Mouse (Mus musculus): ENCODE measurements around the gene Znrd1as.

The Znrd1as gene

DNA sequence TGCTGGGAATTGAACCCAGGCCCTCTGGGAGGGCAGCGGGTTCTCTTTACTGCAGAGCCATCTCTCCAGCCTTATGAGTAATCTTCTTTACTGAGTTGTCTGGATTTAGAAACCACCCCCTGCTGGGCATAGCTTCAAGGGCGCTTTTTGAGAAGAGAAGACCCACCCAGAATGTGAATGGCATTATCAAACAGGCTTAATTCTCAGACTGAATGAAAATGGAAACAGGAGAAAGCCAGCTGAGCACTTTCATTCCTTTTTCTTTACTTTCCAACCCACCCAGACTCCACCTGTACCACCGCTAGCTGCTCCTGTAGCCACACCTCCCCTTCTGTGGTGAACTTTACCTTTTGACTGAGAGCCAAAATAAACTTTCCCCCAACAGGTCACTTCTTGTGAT is 37.1 kb downstream of the Znrd1as start:
- no peak for DNase-seq (ENCODE audit: low spot score in 2 of 2)

DNA sequence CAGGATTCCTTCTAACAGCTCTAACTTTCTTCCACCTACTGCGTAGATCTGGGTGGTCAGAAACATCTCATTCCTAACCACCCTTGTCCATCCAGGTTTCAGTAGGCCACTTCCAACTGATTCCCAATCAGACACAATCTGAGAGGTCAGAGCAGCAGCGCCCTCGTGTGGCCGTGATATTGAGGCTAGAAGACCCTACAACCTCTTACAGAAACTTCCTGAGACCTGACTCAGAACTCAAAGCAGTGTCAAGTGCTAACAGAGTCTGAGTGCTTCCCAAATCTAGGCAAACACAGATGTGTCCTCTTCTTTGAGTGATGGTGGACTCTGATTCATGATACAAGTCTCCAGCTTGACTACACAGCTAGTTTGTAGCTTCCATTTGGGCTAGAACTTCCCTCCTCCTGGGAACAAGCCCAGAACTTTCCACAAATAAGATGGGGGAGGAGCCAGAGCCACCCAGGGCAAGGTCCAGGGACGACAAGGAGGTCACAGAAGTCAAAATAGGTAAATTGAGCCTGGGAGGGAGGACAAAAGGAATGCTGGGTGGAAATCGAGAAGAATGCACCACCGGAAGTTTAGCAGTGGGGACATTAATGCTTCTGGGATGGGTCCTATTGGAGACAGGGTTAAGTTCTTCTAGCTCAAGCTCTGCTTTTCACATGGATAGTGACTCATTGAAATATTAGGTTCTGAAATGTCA is 38.8 kb downstream of the Znrd1as start:
- peak; percentile 19 to 76 for DNase-seq (ENCODE audit: low spot score in 2 of 2)

DNA sequence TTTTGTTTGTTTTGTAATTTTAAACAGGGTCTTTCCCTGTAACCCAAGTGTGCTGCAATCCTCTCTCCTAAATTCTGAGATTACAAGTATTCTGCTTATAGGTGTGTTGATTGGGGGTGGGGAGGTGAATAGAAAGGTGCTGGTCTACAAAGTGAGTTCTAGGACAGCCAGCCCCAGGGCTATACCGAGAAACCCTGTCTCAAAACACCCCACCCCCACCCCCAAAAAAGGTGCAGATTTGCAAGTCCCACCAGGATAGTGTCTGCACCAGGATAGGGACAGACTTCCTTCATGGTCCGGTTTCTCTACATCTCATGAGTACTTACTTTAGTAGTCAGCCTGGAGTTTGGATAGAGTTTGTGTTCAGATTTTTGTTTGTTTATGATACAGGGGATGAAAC is 40.1 kb downstream of the Znrd1as start:
- DNase-seq (ENCODE audit: low spot score in 2 of 2) = no peak

DNA sequence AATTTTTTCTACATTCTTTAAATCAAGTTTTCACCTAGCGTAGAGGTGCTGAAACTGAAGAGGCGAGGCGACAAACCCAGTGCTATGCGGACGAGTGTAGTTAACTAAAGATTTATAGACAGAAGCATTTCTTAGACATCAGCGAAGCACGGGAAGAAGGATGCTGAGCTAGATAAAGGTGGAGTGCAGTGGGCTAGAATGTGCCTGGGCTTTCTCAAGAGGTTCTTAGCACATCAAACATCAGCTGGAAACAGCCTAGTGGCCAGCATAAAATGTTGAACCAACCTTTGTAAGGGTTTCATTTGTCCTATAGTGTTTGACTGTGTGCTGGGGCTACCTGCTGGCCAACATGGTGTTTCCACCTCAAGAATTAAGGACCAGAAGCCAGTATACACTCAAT is 42.5 kb downstream of the Znrd1as start, which contains the start of gene Zfp57:
Zfp57 (plus strand) TSS at position 301 of the 400 bp plus-strand sequence.
- no peak for DNase-seq (ENCODE audit: low spot score in 2 of 2)

DNA sequence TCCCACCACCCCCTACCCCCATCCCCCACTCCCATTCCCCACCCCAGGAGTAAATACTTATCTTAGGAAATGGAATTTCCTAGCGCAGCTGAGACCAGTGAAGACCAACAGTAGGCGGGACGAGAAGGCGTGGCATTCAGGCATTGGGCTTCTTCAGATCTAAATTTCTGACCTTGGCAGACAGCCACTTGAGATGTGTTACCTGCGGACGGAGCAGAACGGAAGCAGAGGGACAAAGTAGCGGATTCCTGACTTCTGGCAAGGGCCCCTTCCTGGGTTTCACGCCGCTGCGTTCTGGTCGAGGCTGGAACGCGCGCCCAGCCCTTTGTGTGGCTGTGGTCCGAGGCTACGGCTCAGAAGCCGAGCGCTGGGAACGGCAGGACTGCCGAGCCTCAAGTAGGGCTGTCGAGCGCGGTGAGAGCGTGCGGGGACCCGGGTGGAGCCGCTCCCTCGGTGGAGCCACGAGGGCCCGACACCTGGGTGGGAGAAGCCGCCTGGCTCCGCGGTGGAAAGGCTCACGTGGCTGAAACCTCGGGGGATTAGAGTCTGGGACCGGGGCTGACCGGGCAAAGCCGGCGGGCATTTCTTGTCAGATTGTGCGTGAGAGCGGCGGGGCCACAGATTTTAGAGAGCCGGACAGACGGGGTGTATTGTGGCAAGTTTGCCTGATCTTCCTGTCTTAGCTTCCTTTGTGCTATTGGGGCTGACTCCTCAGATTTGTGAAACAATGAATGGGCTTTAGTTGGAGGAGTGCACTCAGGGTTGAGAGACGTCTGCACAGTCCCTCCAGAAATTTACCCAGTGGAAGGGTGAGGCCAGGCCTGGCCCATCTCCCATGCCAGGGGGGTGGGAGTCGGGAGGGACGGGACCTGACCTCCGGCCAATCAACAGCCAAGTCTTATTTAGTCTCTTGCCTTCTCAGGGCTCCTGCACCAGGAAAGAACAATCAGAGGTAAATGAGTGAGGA is 44.3 kb downstream of the Znrd1as start:
- DNase-seq (ENCODE audit: low spot score in 2 of 2) = no peak

DNA sequence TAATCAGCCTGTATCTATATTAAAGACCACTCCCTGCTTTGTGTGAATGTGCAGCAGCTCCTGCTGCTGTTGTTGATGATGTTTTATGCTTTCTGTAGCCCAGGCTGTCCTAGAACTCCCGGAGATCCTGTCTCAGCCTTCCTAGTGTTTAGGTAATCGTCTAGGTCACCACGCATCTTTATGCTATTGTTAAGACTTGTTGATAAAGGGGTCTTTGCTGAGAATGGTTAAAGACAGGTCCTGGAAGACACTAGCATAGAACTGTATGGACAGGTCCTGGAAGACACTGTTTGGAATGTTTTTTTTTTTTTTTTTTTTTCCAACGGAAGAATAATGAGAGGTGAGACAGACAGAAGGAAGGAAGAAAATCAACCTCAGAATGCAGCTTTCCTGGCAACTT is 45.0 kb downstream of the Znrd1as start:
- DNase-seq (ENCODE audit: low spot score in 2 of 2) = no peak

DNA sequence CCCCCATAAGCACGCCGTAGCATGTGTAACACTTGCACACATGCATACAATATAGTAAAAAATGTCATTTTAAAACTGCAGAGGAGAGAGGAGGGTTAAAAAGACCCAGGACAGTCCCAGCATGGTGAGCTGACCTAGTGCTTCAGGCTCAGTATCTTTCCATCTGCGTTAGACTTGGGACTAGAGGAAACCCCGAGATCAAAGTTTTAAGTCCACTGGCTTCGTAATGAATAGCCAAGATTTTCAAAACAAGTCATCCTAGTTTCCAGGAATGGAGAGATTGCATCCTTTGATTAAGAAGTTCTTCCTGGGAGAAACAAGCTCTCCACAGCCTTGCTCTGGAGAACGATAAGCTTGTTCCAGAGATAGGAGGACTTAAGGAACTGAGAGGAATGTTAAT is 49.8 kb downstream of the Znrd1as start:
- no peak for DNase-seq (ENCODE audit: low spot score in 2 of 2)

DNA sequence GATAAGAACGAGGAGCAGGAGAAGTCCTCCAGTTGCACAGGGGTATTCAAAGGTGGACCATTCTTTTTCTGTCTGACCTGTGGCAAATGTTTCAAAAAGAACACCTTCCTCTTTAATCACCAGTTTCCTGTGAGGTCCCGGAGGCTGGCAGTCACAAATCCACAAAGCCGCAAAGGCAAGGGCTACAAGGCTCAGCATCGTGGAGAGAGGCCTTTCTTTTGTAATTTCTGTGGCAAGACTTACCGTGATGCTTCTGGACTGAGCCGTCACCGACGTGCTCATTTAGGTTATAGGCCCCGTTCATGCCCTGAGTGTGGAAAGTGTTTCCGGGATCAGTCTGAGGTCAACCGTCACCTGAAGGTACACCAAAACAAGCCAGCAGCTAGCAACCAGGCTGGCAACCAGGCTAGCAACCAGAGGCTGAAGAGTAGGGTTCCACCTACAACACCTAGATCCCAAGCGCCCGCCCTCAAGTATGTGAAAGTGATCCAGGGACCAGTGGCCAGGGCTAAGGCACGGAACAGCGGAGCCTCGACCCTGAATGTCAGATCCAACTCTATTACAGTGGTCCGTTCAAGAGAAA is 51.2 kb downstream of the Znrd1as start:
- DNase-seq (ENCODE audit: low spot score in 2 of 2) = no peak

DNA sequence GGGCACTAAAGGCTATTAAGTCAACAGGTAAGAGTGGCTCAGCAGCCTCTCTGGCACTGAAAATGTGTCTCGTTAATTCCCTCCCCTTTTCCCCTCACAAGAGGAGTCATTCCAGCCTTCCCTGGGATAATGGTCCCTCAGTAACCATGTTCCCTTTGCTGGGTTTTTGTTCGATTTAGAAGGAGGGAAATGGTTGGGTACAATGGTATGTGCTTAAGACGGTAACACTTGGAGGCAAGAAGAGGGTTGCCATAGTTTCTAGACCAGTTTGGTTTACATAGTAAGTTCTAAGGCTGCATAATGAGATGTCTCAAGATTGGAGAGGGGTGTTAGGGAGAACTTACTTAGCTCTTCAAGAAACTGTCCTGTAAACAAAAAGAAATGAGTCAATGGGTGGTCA is 53.3 kb downstream of the Znrd1as start:
- DNase-seq (ENCODE audit: low spot score in 2 of 2) = no peak

DNA sequence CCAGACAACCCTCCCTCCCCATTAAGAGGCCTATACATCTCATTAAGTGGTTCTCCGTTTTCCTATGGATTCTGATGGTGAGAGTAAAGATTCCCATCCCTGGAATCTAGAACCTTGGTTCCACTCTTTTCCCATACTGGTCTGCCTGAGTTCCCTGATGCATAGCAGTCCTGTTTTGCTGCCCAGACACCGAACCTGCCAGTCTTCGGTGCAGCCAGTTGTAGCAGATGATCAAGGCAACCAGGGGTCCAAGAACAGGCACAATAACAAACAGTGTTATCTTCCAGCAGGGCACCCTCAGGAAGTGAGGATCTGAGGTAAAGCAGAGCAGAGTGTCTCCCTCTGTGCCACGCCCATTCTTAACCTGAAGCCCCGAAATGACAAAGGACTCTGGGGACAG is 53.7 kb downstream of the Znrd1as start:
- DNase-seq (ENCODE audit: low spot score in 2 of 2) = no peak

Measured in thymus, postnatal 10 days (tissue).